Mouse (Mus musculus) forebrain, embryonic 14.5 days (tissue): ENCODE measurements around the gene Kmt2b. TPM values are rescaled to one million over a fixed set of nuclear protein-coding genes. Genes with fewer than 3 reads are reported as not detected.

ENCODE experiments used
- ATAC-seq: fragments of 200-750 bp; cut with Nextera tagmentation; 2 replicates; pipeline ENCODE4 v1.8.0; 2017; ENCODE audit warnings: mild to moderate bottlenecking, moderate library complexity
- DNase-seq: peaks from one replicate; pipeline ENCODE4 v3.0.0-alpha.2; 2015; ENCODE audit warnings: low spot score
- H3K27ac ChIP-seq: fragments of 300-500 bp; sonication (generic); 2 replicates; pipeline ENCODE4 v1.5.1; 2014; ENCODE audit warnings: low read depth, mild to moderate bottlenecking, control low read depth, low read length, moderate library complexity
- H3K27me3 ChIP-seq: fragments of 300-500 bp; sonication (generic); replicated peaks from 2 replicates; pipeline ENCODE4 v1.6.1; 2014; ENCODE audit warnings: low read length, control low read depth, mixed read lengths; ENCODE audit not compliant: control insufficient read depth, insufficient read depth
- H3K36me3 ChIP-seq: fragments of 300-500 bp; sonication (generic); 2 replicates; pipeline ENCODE4 v1.6.1; 2014; ENCODE audit warnings: low read length, control low read depth; ENCODE audit not compliant: control insufficient read depth, insufficient read depth
- H3K4me1 ChIP-seq: fragments of 300-500 bp; sonication (generic); 2 replicates; pipeline ENCODE4 v1.6.1; 2014; ENCODE audit warnings: antibody characterized with exemption, low read length, control low read depth; ENCODE audit not compliant: control insufficient read depth, insufficient read depth
- H3K4me2 ChIP-seq: fragments of 300-500 bp; sonication (generic); 2 replicates; pipeline ENCODE4 v1.6.1; 2014; ENCODE audit warnings: mild to moderate bottlenecking, control low read depth, low read length
- H3K4me3 ChIP-seq: fragments of 300-500 bp; sonication (generic); 2 replicates; pipeline ENCODE4 v1.5.1; 2014; ENCODE audit warnings: low read depth, low read length, control low read depth
- H3K9ac ChIP-seq: fragments of 300-500 bp; sonication (generic); 2 replicates; pipeline ENCODE4 v1.6.1; 2014; ENCODE audit warnings: mild to moderate bottlenecking, low read length, control low read depth, moderate library complexity
- H3K9me3 ChIP-seq: fragments of 300-500 bp; sonication (generic); replicated peaks from 2 replicates; pipeline ENCODE4 v1.6.1; 2016; ENCODE audit warnings: low read length, control low read depth, mixed read lengths; ENCODE audit not compliant: control insufficient read depth
- WGBS: fragments of 180-500 bp; shearing (Covaris S2); extraction: QIAGEN DNeasy Blood & Tissue Kit; methylation state at CpG from one replicate; pipeline ENCODE4 v1.1.7; 2014; 5-methylcytosine and 5-hydroxymethylcytosine counted together
- polyA plus RNA-seq: library from polyadenylated mRNA; unstranded; fragments of >200 nt; fragmentation: Nextera tagmentation; extraction: Ambion mirVana; gene quantifications from 2 replicates; pipeline ENCODE4 v1.2.1, GENCODE M21; 2014

Kmt2b gene
- polyA plus RNA-seq, 1 experiment from 2014 or later: 8.7 TPM

- peaks cover 10% of the 10 kb centered on the region; the same call in 1 of the 2 replicates for H3K4me1 ChIP-seq
- no peak overlapping the region for H3K4me2 ChIP-seq
- no peaks in the 10 kb centered on the region for H3K9me3 ChIP-seq
- no peak overlapping the region for H3K4me3 ChIP-seq
- no peak overlapping the region for H3K27ac ChIP-seq
- ATAC-seq (no peak), DNase-seq (no peak)
- no peaks in the 10 kb centered on the region for H3K27me3 ChIP-seq
- H3K36me3 ChIP-seq: peaks cover 30% of the 10 kb centered on the region
- 84% methylated on average over 2 of the region's 2 CpGs for WGBS
- no peak overlapping the region for H3K9ac ChIP-seq
These were observed 38.6 kb downstream of the Kmt2b start for GRCm38 (mm10) chr7:30549880-30550279.

GRCm38 (mm10) chr7:30544327-30544726, 44.2 kb downstream of the Kmt2b start:
- H3K27ac ChIP-seq: no peak overlapping the region
- no peak for ATAC-seq
- H3K4me1 ChIP-seq: no peaks in the 10 kb centered on the region
- H3K9ac ChIP-seq: no peak overlapping the region
- 92% methylated on average over 2 of the region's 2 CpGs for WGBS
- no peak overlapping the region for H3K4me2 ChIP-seq
- H3K27me3 ChIP-seq: no peaks in the 10 kb centered on the region
- no peaks in the 10 kb centered on the region for H3K9me3 ChIP-seq
- peaks cover 48% of the 10 kb centered on the region for H3K36me3 ChIP-seq
- DNase-seq: no peak
- no peak overlapping the region for H3K4me3 ChIP-seq

GRCm38 (mm10) chr7:30540572-30540971, 48.0 kb downstream of the Kmt2b start:
- Histone ChIP-seq H3K4me3 (no peak overlapping the region), H3K4me1 (peaks cover 3% of the 10 kb centered on the region; the same call in 1 of the 2 replicates), H3K27me3 (no peaks in the 10 kb centered on the region), H3K4me2 (no peak overlapping the region), H3K27ac (no peak overlapping the region), H3K9me3 (no peaks in the 10 kb centered on the region), H3K9ac (no peak overlapping the region), H3K36me3 (peaks cover 34% of the 10 kb centered on the region)
- 90% methylated on average over 7 of the region's 7 CpGs for WGBS
- ATAC-seq (no peak), DNase-seq (no peak)

GRCm38 (mm10) chr7:30534633-30535577, 53.6 kb downstream of the Kmt2b start, which contains the start of gene Arhgap33:
Gene Arhgap33, minus strand, starts transcription at chr7:30535060.
- DNase-seq (peak; percentile 100), ATAC-seq (peak; percentile 93)
- no peaks in the 10 kb centered on the region for H3K27me3 ChIP-seq
- H3K4me1 ChIP-seq: peaks cover 19% of the 10 kb centered on the region
- H3K9ac ChIP-seq: peak within 1 kb of the TSS; percentile 91
- peak within 1 kb of the TSS; percentile 83 for H3K4me3 ChIP-seq
- H3K4me2 ChIP-seq: peak within 1 kb of the TSS; percentile 89
- peak within 1 kb of the TSS; percentile 93 for H3K27ac ChIP-seq
- WGBS: 1% methylated on average over 58 of the region's 84 CpGs
- H3K9me3 ChIP-seq: no peaks in the 10 kb centered on the region
- H3K36me3 ChIP-seq: peaks cover 43% of the 10 kb centered on the region

- peak overlapping the region; percentile 91 for H3K9ac ChIP-seq
- H3K27me3 ChIP-seq: no peaks in the 10 kb centered on the region
- peaks cover 45% of the 10 kb centered on the region for H3K36me3 ChIP-seq
- H3K27ac ChIP-seq: peak overlapping the region; percentile 93
- peak overlapping the region; percentile 83 for H3K4me3 ChIP-seq
- peak; percentile 48 for ATAC-seq
- H3K4me1 ChIP-seq: peaks cover 19% of the 10 kb centered on the region
- 2% methylated on average over 26 of the region's 26 CpGs for WGBS
- H3K9me3 ChIP-seq: no peaks in the 10 kb centered on the region
- peak overlapping the region; percentile 89 for H3K4me2 ChIP-seq
- DNase-seq: peak; percentile 44
These were observed 54.4 kb downstream of the Kmt2b start for GRCm38 (mm10) chr7:30533941-30534632.

- H3K9me3 ChIP-seq: no peaks in the 10 kb centered on the region
- peaks cover 53% of the 10 kb centered on the region for H3K36me3 ChIP-seq
- peaks cover 19% of the 10 kb centered on the region for H3K4me1 ChIP-seq
- DNase-seq (peak; percentile 35), ATAC-seq (no peak)
- peak overlapping the region; percentile 89 for H3K4me2 ChIP-seq
- WGBS: 13% methylated on average over 8 of the region's 8 CpGs
- H3K9ac ChIP-seq: peak overlapping the region; percentile 91
- H3K27me3 ChIP-seq: no peaks in the 10 kb centered on the region
- H3K4me3 ChIP-seq: peak overlapping the region; percentile 83
- H3K27ac ChIP-seq: peak overlapping the region; percentile 9; the same call in 1 of the 2 replicates
These were observed 55.6 kb downstream of the Kmt2b start for GRCm38 (mm10) chr7:30532931-30533330.

- Histone ChIP-seq H3K36me3 (peaks cover 69% of the 10 kb centered on the region), H3K9ac (no peak overlapping the region; the same call in 1 of the 2 replicates), H3K4me2 (peak overlapping the region; percentile 16; the same call in 1 of the 2 replicates), H3K27me3 (no peaks in the 10 kb centered on the region), H3K4me1 (peaks cover 19% of the 10 kb centered on the region), H3K27ac (no peak overlapping the region), H3K9me3 (no peaks in the 10 kb centered on the region), H3K4me3 (0 out of 2 replicates have a peak overlapping the region, but pooled peaks have one; percentile 2)
- ATAC-seq (no peak), DNase-seq (no peak)
- 91% methylated on average over 9 of the region's 9 CpGs for WGBS
These were observed 57.2 kb downstream of the Kmt2b start for GRCm38 (mm10) chr7:30531291-30531815.

GRCm38 (mm10) chr7:30526981-30527380, 61.5 kb downstream of the Kmt2b start:
- Histone ChIP-seq H3K4me2 (no peak overlapping the region), H3K4me3 (no peak overlapping the region), H3K4me1 (no peaks in the 10 kb centered on the region), H3K27ac (no peak overlapping the region), H3K36me3 (peaks cover 100% of the 10 kb centered on the region), H3K9ac (no peak overlapping the region), H3K9me3 (no peaks in the 10 kb centered on the region), H3K27me3 (no peaks in the 10 kb centered on the region)
- DNase-seq (no peak), ATAC-seq (no peak)
- 81% methylated on average over 14 of the region's 14 CpGs for WGBS
